In the genomic region with DNA sequence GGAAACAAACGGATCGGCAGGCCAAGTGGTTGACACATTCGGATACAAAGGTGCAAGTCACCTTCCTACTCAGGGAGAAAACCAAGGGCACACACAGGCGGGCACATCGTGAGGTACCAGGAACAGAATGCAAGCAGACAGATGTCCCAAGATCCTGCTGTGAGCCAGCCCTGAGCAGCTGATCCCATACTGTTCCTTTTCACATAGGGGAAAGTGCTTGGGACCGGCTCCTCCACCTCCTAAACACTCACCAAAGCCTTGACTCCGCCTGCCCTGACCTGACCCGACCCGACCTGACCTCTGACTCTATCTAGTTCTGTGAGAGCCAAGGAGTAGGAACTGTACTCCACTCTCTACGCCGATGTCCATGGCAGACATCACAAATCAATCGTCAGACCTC, we compare ENCODE assay signal across 15 mouse cellular contexts. TPM values are rescaled to one million over a fixed set of nuclear protein-coding genes. Genes with fewer than 3 reads are reported as not detected.
DNase-seq lines count a peak whose midpoint lies in the region; ATAC-seq lines count a peak whose summit lies in the region.
"Had no signal": no experiment of that assay in that cellular context is flagged by ENCODE, and none has a peak within 500 bp of the region (broad histone marks: within the 10 kb centered on the region; RNA-seq: fewer than 3 reads in every experiment).

No protein-coding gene starts in this region.

- intact Hi-C loops in heart, postnatal 36 days (cut with DNase I), result no loop called here

- H3K27me3 ChIP-seq in hindbrain, embryonic 13.5 days, result no peaks in the 10 kb centered on the region
- no peaks in the 10 kb centered on the region for H3K27me3 ChIP-seq in hindbrain, embryonic 11.5 days (ENCODE audit: control insufficient read depth, insufficient read depth, low read length)
- H3K27me3 ChIP-seq: Patski had no signal

- peaks cover 65% of the 10 kb centered on the region for H3K36me3 ChIP-seq in hindbrain, embryonic 13.5 days
- 0 out of 2 replicates have a peak, but pooled peaks cover 6% of the 10 kb centered on the region for H3K36me3 ChIP-seq in hindbrain, embryonic 11.5 days (ENCODE audit: control insufficient read depth, insufficient read depth, low read length)

- H3K4me2 ChIP-seq in hindbrain, embryonic 13.5 days, result no peak overlapping the region
- no peak overlapping the region for H3K4me2 ChIP-seq in hindbrain, embryonic 11.5 days (replicated peaks; ENCODE audit: low read depth, low read length)

- H3K9ac ChIP-seq in hindbrain, embryonic 13.5 days, result no peak overlapping the region
- H3K9ac ChIP-seq in hindbrain, embryonic 11.5 days (ENCODE audit: low read depth, low read length), result no peak overlapping the region

- H3K4me3 ChIP-seq in hindbrain, embryonic 13.5 days, result no peak overlapping the region
- no peak overlapping the region for H3K4me3 ChIP-seq in hindbrain, embryonic 11.5 days (ENCODE audit: low read depth, low read length)

- H3K4me1 ChIP-seq in hindbrain, embryonic 13.5 days (replicated peaks), result peaks cover 43% of the 10 kb centered on the region
- 0 out of 2 replicates have a peak, but pooled peaks cover 3% of the 10 kb centered on the region for H3K4me1 ChIP-seq in hindbrain, embryonic 11.5 days (replicated peaks; ENCODE audit: control insufficient read depth, insufficient read depth, low read length)

- H3K27ac ChIP-seq in hindbrain, embryonic 13.5 days, result peak overlapping the region; percentile 48; the same call in 1 of the 2 replicates
- H3K27ac ChIP-seq in hindbrain, embryonic 11.5 days (ENCODE audit: low read depth, low read length), result no peak overlapping the region

- no peaks in the 10 kb centered on the region for H3K9me3 ChIP-seq in hindbrain, embryonic 13.5 days
- no peaks in the 10 kb centered on the region for H3K9me3 ChIP-seq in hindbrain, embryonic 11.5 days (ENCODE audit: control insufficient read depth, low read length)

- ATAC-seq in hindbrain, embryonic 13.5 days (ENCODE audit: low FRiP score), result no peak
- no peak for ATAC-seq in hindbrain, embryonic 11.5 days (ENCODE audit: low FRiP score)
- ATAC-seq in megakaryocyte, adult 5-6 weeks (ENCODE audit: poor library complexity, severe bottlenecking), result peak; percentile 23
- ATAC-seq: Patski had no signal

- WGBS in hindbrain, embryonic 13.5 days, result 31% methylated on average over 12 of the region's 12 CpGs
- WGBS in hindbrain, embryonic 11.5 days, result 26% methylated on average over 12 of the region's 12 CpGs

- DNase-seq in hindbrain, embryonic 11.5 days (ENCODE audit: low spot score), result no peak
- DNase-seq in testis, postnatal 10 days (ENCODE audit: low spot score), result peak; percentile 53
- DNase-seq in testis, postnatal 14 days (ENCODE audit: low spot score), result no peak
- DNase-seq in adrenal gland, adult (ENCODE audit: inconsistent age in 2 of 2, low spot score in 1 of 2), result no peak
- DNase-seq in heart, postnatal 36 days, result no peak
- DNase-seq: adrenal gland, postnatal 10 days; kidney, adult 18-20 months; kidney, postnatal 4 days; liver; lung, postnatal 14 days; spleen, adult 18-20 months; thymus, postnatal 25 days had no signal

RNA-seq across cellular contexts. Expression of gene Cotl1, which starts 22.9 kb away (rescaled TPM):
- polyA plus RNA-seq in hindbrain, embryonic 13.5 days (2015; fragmentation: Nextera tagmentation; extraction: Ambion mirVana), result 98.1 and 106 TPM in 2 replicates
- polyA plus RNA-seq in hindbrain, embryonic 11.5 days (2014; fragmentation: Nextera tagmentation; extraction: Ambion mirVana), result 458 and 496 TPM in 2 replicates
- total RNA-seq in megakaryocyte, adult 5-6 weeks (2015), result 526 and 619 TPM in 2 replicates
- total RNA-seq in megakaryocyte, adult 5-6 weeks (2017), result 490 and 532 TPM in 2 replicates
- 10 to 100 TPM; 17.5 to 19.0 TPM for total RNA-seq in heart, postnatal 36 days (2021)

RNA-seq across cellular contexts. Expression of gene Tldc1, which starts 39.2 kb away (rescaled TPM):
- 11.8 and 12.8 TPM in 2 replicates for polyA plus RNA-seq in hindbrain, embryonic 13.5 days (2015; fragmentation: Nextera tagmentation; extraction: Ambion mirVana)
- 7.8 and 8.5 TPM in 2 replicates for polyA plus RNA-seq in hindbrain, embryonic 11.5 days (2014; fragmentation: Nextera tagmentation; extraction: Ambion mirVana)
- total RNA-seq in megakaryocyte, adult 5-6 weeks (2015), result 2.2 and 2.6 TPM in 2 replicates
- total RNA-seq in megakaryocyte, adult 5-6 weeks (2017), result 2.9 and 4.3 TPM in 2 replicates
- total RNA-seq in heart, postnatal 36 days (2021), result 10 to 100 TPM; 11.1 to 13.3 TPM

RNA-seq across cellular contexts. Expression of gene Klhl36, which starts 44.6 kb away (rescaled TPM):
- 14.6 and 14.8 TPM in 2 replicates for polyA plus RNA-seq in hindbrain, embryonic 13.5 days (2015; fragmentation: Nextera tagmentation; extraction: Ambion mirVana)
- polyA plus RNA-seq in hindbrain, embryonic 11.5 days (2014; fragmentation: Nextera tagmentation; extraction: Ambion mirVana), result 9.2 and 9.3 TPM in 2 replicates
- total RNA-seq in megakaryocyte, adult 5-6 weeks (2015), result 2.7 and 5.5 TPM in 2 replicates
- total RNA-seq in megakaryocyte, adult 5-6 weeks (2017), result 8.5 and 9.2 TPM in 2 replicates
- 1 to 10 TPM; 2.5 to 2.6 TPM for total RNA-seq in heart, postnatal 36 days (2021)

Comparison
In these comparisons a context has a peak if more than half of its experiments do, and no peak if none do; other contexts are left out.
1. RNA of gene Cotl1, which starts 22.9 kb away (total RNA-seq): 490 to 619 TPM in megakaryocyte, adult 5-6 weeks; 17.5 to 19.0 TPM in heart, postnatal 36 days; every median in the first group is over 10 times any median in the second.